Mouse (Mus musculus) hindbrain, postnatal 0 days (tissue): ENCODE results near the gene Ccdc6. TPM values are rescaled to one million over a fixed set of nuclear protein-coding genes. Genes with fewer than 3 reads are reported as not detected.
A peak's percentile ranks its signal among the peaks of the same experiment; 100 is the strongest.

Source experiments
- ATAC-seq: fragments of 200-750 bp; cut with Nextera tagmentation; 2 replicates; pipeline ENCODE4 v1.8.0; 2017; ENCODE audit warnings: mild to moderate bottlenecking, moderate TSS enrichment, moderate library complexity
- DNase-seq: peaks from one replicate; pipeline ENCODE4 v3.0.0-alpha.2; 2015; ENCODE audit warnings: low spot score
- H3K27ac ChIP-seq: fragments of 300-500 bp; sonication (generic); 2 replicates; pipeline ENCODE4 v1.5.1; 2014; ENCODE audit warnings: mild to moderate bottlenecking
- H3K27me3 ChIP-seq: fragments of 300-500 bp; sonication (generic); 2 replicates; pipeline ENCODE4 v1.6.1; 2014; ENCODE audit warnings: low read length, mixed read lengths; ENCODE audit not compliant: insufficient read depth
- H3K36me3 ChIP-seq: fragments of 300-500 bp; sonication (generic); 2 replicates; pipeline ENCODE4 v1.6.1; 2014; ENCODE audit warnings: low read length, mixed read lengths; ENCODE audit not compliant: insufficient read depth
- H3K4me1 ChIP-seq: fragments of 300-500 bp; sonication (generic); 2 replicates; pipeline ENCODE4 v1.6.1; 2014; ENCODE audit warnings: antibody characterized with exemption, low read length, mixed read lengths; ENCODE audit not compliant: insufficient read depth
- H3K4me2 ChIP-seq: fragments of 300-500 bp; sonication (generic); 2 replicates; pipeline ENCODE4 v1.6.1; 2014; ENCODE audit warnings: low read depth, mild to moderate bottlenecking, low read length, moderate library complexity, mixed read lengths
- H3K4me3 ChIP-seq: fragments of 300-500 bp; sonication (generic); 2 replicates; pipeline ENCODE4 v1.5.1; 2014; ENCODE audit warnings: low read length
- H3K9ac ChIP-seq: fragments of 300-500 bp; sonication (generic); replicated peaks from 2 replicates; pipeline ENCODE4 v1.6.1; 2014; ENCODE audit warnings: mild to moderate bottlenecking, low read length, moderate library complexity, mixed read lengths
- H3K9me3 ChIP-seq: fragments of 300-500 bp; sonication (generic); 2 replicates; pipeline ENCODE4 v1.6.1; 2016; ENCODE audit warnings: low read length, mixed read lengths
- CTCF ChIP-seq: IDR thresholded peaks from 2 replicates; pipeline ENCODE4 v1.5.1; 2016; ENCODE audit warnings: antibody characterized with exemption, control low read depth, low read depth
- WGBS: fragments of 180-500 bp; shearing (Covaris S2); extraction: QIAGEN DNeasy Blood & Tissue Kit; methylation state at CpG from one replicate; pipeline ENCODE4 v1.1.7; 2014; 5-methylcytosine and 5-hydroxymethylcytosine counted together
- polyA plus RNA-seq: library from polyadenylated mRNA; unstranded; fragments of >200 nt; fragmentation: Nextera tagmentation; extraction: Ambion mirVana; gene quantifications from 2 replicates; pipeline ENCODE4 v1.2.1, GENCODE M21; 2015
- total RNA-seq: library from RNA; depleted of rRNA; stranded (reverse); fragments of >200 nt; gene quantifications from 2 replicates; pipeline ENCODE4 v1.2.3, GENCODE M21; 2014

Ccdc6 gene
- total and polyA plus RNA-seq, 2 experiments from 2014 or later: 22.9 to 29.7 TPM

- Histone ChIP-seq H3K4me1 (peaks cover 12% of the 10 kb centered on the region), H3K4me2 (peak overlapping the region; percentile 92), H3K27ac (peak overlapping the region; percentile 87), H3K9ac (peak overlapping the region; percentile 89), H3K4me3 (peak overlapping the region; percentile 99), H3K27me3 (no peaks in the 10 kb centered on the region), H3K36me3 (no peaks in the 10 kb centered on the region), H3K9me3 (no peaks in the 10 kb centered on the region)
- no peak for TF ChIP-seq CTCF
- DNase-seq (no peak), ATAC-seq (no peak)
- 5% methylated on average over 6 of the region's 6 CpGs for WGBS
These were observed 1.7 kb downstream of the Ccdc6 start for GRCm38 (mm10) chr10:70098626-70099025.

- no peak for TF ChIP-seq CTCF
- WGBS: 26% methylated on average over 8 of the region's 8 CpGs
- H3K4me3 ChIP-seq: peak overlapping the region; percentile 99
- DNase-seq (no peak), ATAC-seq (no peak)
- no peaks in the 10 kb centered on the region for H3K27me3 ChIP-seq
- H3K9me3 ChIP-seq: no peaks in the 10 kb centered on the region
- peaks cover 12% of the 10 kb centered on the region for H3K4me1 ChIP-seq
- H3K4me2 ChIP-seq: peak overlapping the region; percentile 92
- H3K27ac ChIP-seq: peak overlapping the region; percentile 87
- no peaks in the 10 kb centered on the region for H3K36me3 ChIP-seq
- peak overlapping the region; percentile 89 for H3K9ac ChIP-seq
These were observed 2.1 kb downstream of the Ccdc6 start for GRCm38 (mm10) chr10:70099052-70099451.

GRCm38 (mm10) chr10:70102086-70102485 is 5.2 kb downstream of the Ccdc6 start:
- ATAC-seq (no peak), DNase-seq (no peak)
- Histone ChIP-seq H3K36me3 (no peaks in the 10 kb centered on the region), H3K4me2 (no peak overlapping the region), H3K9ac (no peak overlapping the region), H3K27me3 (no peaks in the 10 kb centered on the region), H3K4me3 (no peak overlapping the region), H3K4me1 (peaks cover 6% of the 10 kb centered on the region), H3K9me3 (no peaks in the 10 kb centered on the region), H3K27ac (no peak overlapping the region)
- peak; percentile 5; the same call in 1 of the 2 replicates for TF ChIP-seq CTCF
- 98% methylated on average over 4 of the region's 4 CpGs for WGBS

- DNase-seq: no peak
- H3K27me3 ChIP-seq: no peaks in the 10 kb centered on the region
- no peak overlapping the region for H3K9ac ChIP-seq
- no peak for ATAC-seq
- H3K4me3 ChIP-seq: no peak overlapping the region
- no peak overlapping the region for H3K4me2 ChIP-seq
- H3K9me3 ChIP-seq: no peaks in the 10 kb centered on the region
- 78% methylated on average over 10 of the region's 13 CpGs for WGBS
- H3K27ac ChIP-seq: no peak overlapping the region
- H3K36me3 ChIP-seq: no peaks in the 10 kb centered on the region
- TF ChIP-seq CTCF: no peak
- H3K4me1 ChIP-seq: no peaks in the 10 kb centered on the region
These were observed 11.1 kb downstream of the Ccdc6 start for GRCm38 (mm10) chr10:70108016-70108415.

- Histone ChIP-seq H3K36me3 (no peaks in the 10 kb centered on the region), H3K4me2 (no peak overlapping the region), H3K9ac (no peak overlapping the region), H3K27me3 (no peaks in the 10 kb centered on the region), H3K4me1 (no peaks in the 10 kb centered on the region), H3K9me3 (no peaks in the 10 kb centered on the region), H3K4me3 (no peak overlapping the region), H3K27ac (no peak overlapping the region)
- WGBS: 82% methylated on average over 5 of the region's 5 CpGs
- ATAC-seq (no peak), DNase-seq (no peak)
- TF ChIP-seq CTCF: no peak
These were observed 13.1 kb downstream of the Ccdc6 start for GRCm38 (mm10) chr10:70109974-70110373.

- no peak overlapping the region for H3K4me3 ChIP-seq
- no peaks in the 10 kb centered on the region for H3K36me3 ChIP-seq
- no peaks in the 10 kb centered on the region for H3K9me3 ChIP-seq
- H3K4me2 ChIP-seq: no peak overlapping the region
- no peak for ATAC-seq
- no peak overlapping the region for H3K27ac ChIP-seq
- TF ChIP-seq CTCF: no peak
- no peak overlapping the region for H3K9ac ChIP-seq
- H3K27me3 ChIP-seq: no peaks in the 10 kb centered on the region
- no peaks in the 10 kb centered on the region for H3K4me1 ChIP-seq
- no peak for DNase-seq
- WGBS: 92% methylated on average over 7 of the region's 7 CpGs
These were observed 13.9 kb downstream of the Ccdc6 start for GRCm38 (mm10) chr10:70110815-70111214.

- no peak overlapping the region for H3K4me2 ChIP-seq
- ATAC-seq: no peak
- no peaks in the 10 kb centered on the region for H3K36me3 ChIP-seq
- H3K9me3 ChIP-seq: no peaks in the 10 kb centered on the region
- no peaks in the 10 kb centered on the region for H3K27me3 ChIP-seq
- TF ChIP-seq CTCF: no peak
- 92% methylated on average over 6 of the region's 6 CpGs for whole genome bisulfite sequencing
- H3K4me1 ChIP-seq: no peaks in the 10 kb centered on the region
- H3K4me3 ChIP-seq: no peak overlapping the region
- no peak for DNase-seq
- no peak overlapping the region for H3K27ac ChIP-seq
- H3K9ac ChIP-seq: no peak overlapping the region
These were observed 14.7 kb downstream of the Ccdc6 start for GRCm38 (mm10) chr10:70111643-70112042.
